Mouse (Mus musculus) lung, postnatal 0 days (tissue): ENCODE results near the gene Nfat5. TPM values are rescaled to one million over a fixed set of nuclear protein-coding genes. Genes with fewer than 3 reads are reported as not detected.
A peak's percentile ranks its signal among the peaks of the same experiment; 100 is the strongest.

ENCODE experiments used
- ATAC-seq: fragments of 200-750 bp; cut with Nextera tagmentation; 2 replicates; pipeline ENCODE4 v1.8.0; 2017; ENCODE audit warnings: moderate library complexity
- DNase-seq: peaks from one replicate; pipeline ENCODE4 v3.0.0-alpha.2; 2016; ENCODE audit warnings: low spot score
- H3K27ac ChIP-seq: fragments of 300-500 bp; sonication (generic); 2 replicates; pipeline ENCODE4 v1.5.1; 2014; ENCODE audit warnings: antibody characterized with exemption, mild to moderate bottlenecking, low read length, mixed read lengths
- H3K27me3 ChIP-seq: fragments of 300-500 bp; sonication (generic); replicated peaks from 2 replicates; pipeline ENCODE4 v1.6.1; 2014; ENCODE audit warnings: low read length, mixed read lengths; ENCODE audit not compliant: insufficient read depth
- H3K36me3 ChIP-seq: fragments of 300-500 bp; sonication (generic); 2 replicates; pipeline ENCODE4 v1.6.1; 2014; ENCODE audit warnings: low read length, mixed read lengths; ENCODE audit not compliant: insufficient read depth
- H3K4me1 ChIP-seq: fragments of 300-500 bp; sonication (generic); 2 replicates; pipeline ENCODE4 v1.6.1; 2014; ENCODE audit warnings: antibody characterized with exemption, low read depth, low read length, mixed read lengths; ENCODE audit not compliant: insufficient read depth
- H3K4me2 ChIP-seq: fragments of 300-500 bp; sonication (generic); replicated peaks from 2 replicates; pipeline ENCODE4 v1.6.1; 2014; ENCODE audit warnings: low read depth, mild to moderate bottlenecking, low read length, moderate library complexity, mixed read lengths
- H3K4me3 ChIP-seq: fragments of 300-500 bp; sonication (generic); 2 replicates; pipeline ENCODE4 v1.5.1; 2014; ENCODE audit warnings: low read depth, low read length
- H3K9ac ChIP-seq: fragments of 300-500 bp; sonication (generic); replicated peaks from 2 replicates; pipeline ENCODE4 v1.6.1; 2014; ENCODE audit warnings: low read depth, mild to moderate bottlenecking
- H3K9me3 ChIP-seq: fragments of 300-500 bp; sonication (generic); 2 replicates; pipeline ENCODE4 v1.6.1; 2016; ENCODE audit warnings: low read length, mixed read lengths
- CTCF ChIP-seq: IDR thresholded peaks from 2 replicates; pipeline ENCODE4 v1.5.1; 2016; ENCODE audit warnings: antibody characterized with exemption, mild to moderate bottlenecking
- EP300 ChIP-seq: IDR thresholded peaks from 2 replicates; pipeline ENCODE4 v1.6.1; 2016; ENCODE audit warnings: antibody characterized with exemption, mild to moderate bottlenecking, control low read depth
- WGBS: fragments of 180-500 bp; shearing (Covaris S2); extraction: QIAGEN DNeasy Blood & Tissue Kit; methylation state at CpG from one replicate; pipeline ENCODE4 v1.1.7; 2014; 5-methylcytosine and 5-hydroxymethylcytosine counted together
- polyA plus RNA-seq: library from polyadenylated mRNA; unstranded; fragments of >200 nt; fragmentation: Nextera tagmentation; extraction: Ambion mirVana; gene quantifications from 2 replicates; pipeline ENCODE4 v1.2.1, GENCODE M21; 2015

Gene Nfat5
- polyA plus RNA-seq, 1 experiment from 2014 or later: 8.8 TPM

DNA sequence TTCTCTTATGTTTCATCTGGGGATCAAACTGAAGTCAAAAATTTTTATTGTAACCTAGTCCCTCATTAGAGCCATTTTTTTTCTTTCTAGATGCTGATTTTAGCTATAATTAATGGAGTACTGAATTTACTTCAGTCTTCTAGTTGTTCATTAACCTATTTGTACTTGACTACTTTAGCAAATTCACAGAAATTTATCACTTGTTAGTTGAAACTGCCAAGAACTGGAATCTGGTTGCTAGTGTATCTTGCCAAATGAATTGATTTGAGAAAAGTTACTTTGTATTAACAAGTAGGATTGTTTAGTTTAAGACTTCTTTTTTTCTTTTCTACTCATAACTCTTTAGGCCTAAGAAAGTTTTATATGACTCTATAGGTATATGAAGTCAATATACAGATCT lies 18.6 kb downstream of the Nfat5 start:
- H3K36me3 ChIP-seq: no peaks in the 10 kb centered on the region
- no peaks in the 10 kb centered on the region for H3K27me3 ChIP-seq
- TF ChIP-seq EP300 (no peak), CTCF (no peak)
- no peak for ATAC-seq
- no peak for DNase-seq
- H3K4me1 ChIP-seq: no peaks in the 10 kb centered on the region
- H3K27ac ChIP-seq: no peak overlapping the region
- no peak overlapping the region for H3K4me3 ChIP-seq
- no peak overlapping the region for H3K4me2 ChIP-seq
- H3K9ac ChIP-seq: no peak overlapping the region
- H3K9me3 ChIP-seq: no peaks in the 10 kb centered on the region

GRCm38 (mm10) chr8:107324142-107324541 lies 30.9 kb downstream of the Nfat5 start:
- no peaks in the 10 kb centered on the region for H3K36me3 ChIP-seq
- no peak overlapping the region for H3K9ac ChIP-seq
- no peaks in the 10 kb centered on the region for H3K9me3 ChIP-seq
- ATAC-seq (peak; percentile 79), DNase-seq (peak; percentile 91)
- no peak overlapping the region for H3K27ac ChIP-seq
- H3K4me2 ChIP-seq: no peak overlapping the region
- no peak overlapping the region for H3K4me3 ChIP-seq
- TF ChIP-seq CTCF (peak; percentile 97), EP300 (no peak)
- no peaks in the 10 kb centered on the region for H3K4me1 ChIP-seq
- H3K27me3 ChIP-seq: no peaks in the 10 kb centered on the region
- 0% methylated on average over 1 of the region's 1 CpGs for WGBS

DNA sequence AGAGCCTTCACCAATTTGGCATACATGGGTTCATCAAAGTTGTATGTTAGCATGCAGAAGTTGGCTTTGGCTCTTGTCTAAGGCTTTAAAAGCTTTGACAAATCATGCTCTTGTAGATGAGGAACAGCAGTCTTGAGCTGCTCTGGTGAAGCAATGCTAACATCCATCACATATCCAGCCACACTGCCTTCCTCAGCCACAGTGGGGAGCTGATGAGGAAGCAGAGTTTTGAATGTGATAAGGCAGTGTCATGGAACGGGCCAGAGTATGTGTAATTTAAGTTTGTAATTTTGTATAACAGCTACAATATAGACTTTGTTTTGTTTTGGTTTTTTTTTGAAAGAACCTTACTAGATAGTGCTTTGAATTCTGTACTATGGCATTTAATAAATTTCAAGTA lies 36.3 kb downstream of the Nfat5 start:
- no peak for TF ChIP-seq EP300
- peak; percentile 59 for TF ChIP-seq CTCF
- no peaks in the 10 kb centered on the region for H3K9me3 ChIP-seq
- H3K4me3 ChIP-seq: no peak overlapping the region
- no peak overlapping the region for H3K27ac ChIP-seq
- H3K4me1 ChIP-seq: no peaks in the 10 kb centered on the region
- DNase-seq (peak; percentile 35), ATAC-seq (no peak)
- no peak overlapping the region for H3K4me2 ChIP-seq
- H3K36me3 ChIP-seq: no peaks in the 10 kb centered on the region
- 42% methylated on average over 1 of the region's 1 CpGs for WGBS
- no peak overlapping the region for H3K9ac ChIP-seq
- no peaks in the 10 kb centered on the region for H3K27me3 ChIP-seq

GRCm38 (mm10) chr8:107336480-107336879 lies 43.2 kb downstream of the Nfat5 start:
- H3K36me3 ChIP-seq: 0 out of 2 replicates have a peak, but pooled peaks cover 6% of the 10 kb centered on the region
- H3K27ac ChIP-seq: no peak overlapping the region
- no peak overlapping the region for H3K4me3 ChIP-seq
- no peaks in the 10 kb centered on the region for H3K27me3 ChIP-seq
- no peak overlapping the region for H3K9ac ChIP-seq
- H3K9me3 ChIP-seq: no peaks in the 10 kb centered on the region
- no peaks in the 10 kb centered on the region for H3K4me1 ChIP-seq
- H3K4me2 ChIP-seq: no peak overlapping the region
- DNase-seq: peak; percentile 61
- ATAC-seq: no peak
- TF ChIP-seq EP300: no peak
- TF ChIP-seq CTCF: no peak
- 65% methylated on average over 1 of the region's 1 CpGs for WGBS

DNA sequence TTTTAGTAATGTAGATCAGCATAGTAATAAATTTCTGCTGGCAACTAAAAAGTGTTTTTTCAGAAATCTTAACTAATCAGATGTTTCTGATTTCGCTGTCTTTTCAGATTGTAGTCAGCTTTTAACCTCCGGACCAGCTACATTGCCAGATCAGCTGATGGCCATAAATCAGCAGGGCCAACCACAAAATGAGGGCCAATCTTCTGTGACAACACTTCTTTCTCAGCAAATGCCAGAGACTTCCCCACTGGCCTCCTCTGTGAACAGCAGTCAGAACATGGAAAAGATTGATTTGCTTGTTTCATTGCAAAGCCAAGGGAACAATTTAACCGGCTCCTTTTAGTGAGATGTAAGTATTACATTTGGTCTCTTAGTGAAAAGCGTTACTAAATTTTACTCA lies 77.0 kb downstream of the Nfat5 start:
- WGBS: 81% methylated on average over 4 of the region's 4 CpGs
- H3K27me3 ChIP-seq: no peaks in the 10 kb centered on the region
- no peaks in the 10 kb centered on the region for H3K4me1 ChIP-seq

DNA sequence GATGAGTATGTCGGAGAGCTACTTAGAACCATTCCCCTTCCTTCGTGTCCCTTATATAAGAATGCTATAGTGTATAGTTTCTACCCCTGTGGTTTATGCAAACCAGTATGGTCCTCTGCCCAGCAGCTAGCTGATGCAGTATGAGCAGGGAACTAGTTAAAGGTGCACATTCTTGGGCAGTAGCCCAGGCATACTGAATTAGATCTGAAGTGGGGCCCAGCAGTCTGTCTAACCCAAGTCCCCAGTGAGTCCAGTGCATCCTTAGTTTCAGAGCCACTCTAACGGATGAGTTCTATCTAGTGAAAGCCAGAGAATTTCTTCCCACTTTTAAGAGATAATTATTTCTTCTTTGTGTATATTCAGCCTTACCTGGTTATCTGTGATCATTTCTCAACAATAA lies 84.1 kb downstream of the Nfat5 start:
- DNase-seq: no peak
- 0 out of 2 replicates have a peak, but pooled peaks cover 4% of the 10 kb centered on the region for H3K36me3 ChIP-seq
- 92% methylated on average over 3 of the region's 3 CpGs for WGBS
- H3K4me1 ChIP-seq: no peaks in the 10 kb centered on the region
- no peak overlapping the region for H3K9ac ChIP-seq
- H3K4me3 ChIP-seq: no peak overlapping the region
- no peak for ATAC-seq
- no peak overlapping the region for H3K27ac ChIP-seq
- no peak for TF ChIP-seq CTCF
- no peak for TF ChIP-seq EP300
- no peaks in the 10 kb centered on the region for H3K27me3 ChIP-seq
- H3K4me2 ChIP-seq: no peak overlapping the region
- H3K9me3 ChIP-seq: no peaks in the 10 kb centered on the region

More for the DNA sequence above, 77.0 kb downstream of the Nfat5 start:
- DNase-seq (no peak), ATAC-seq (no peak)
- H3K27ac ChIP-seq: no peak overlapping the region
- H3K36me3 ChIP-seq: peaks cover 39% of the 10 kb centered on the region
- H3K9me3 ChIP-seq: no peaks in the 10 kb centered on the region
- H3K4me3 ChIP-seq: no peak overlapping the region
- no peak overlapping the region for H3K4me2 ChIP-seq
- no peak overlapping the region for H3K9ac ChIP-seq
- TF ChIP-seq EP300 (no peak), CTCF (no peak)

GRCm38 (mm10) chr8:107380734-107381133 lies 87.5 kb downstream of the Nfat5 start:
- H3K4me1 ChIP-seq: no peaks in the 10 kb centered on the region
- WGBS: 73% methylated on average over 8 of the region's 8 CpGs
- DNase-seq (no peak), ATAC-seq (no peak)
- no peaks in the 10 kb centered on the region for H3K9me3 ChIP-seq
- H3K27ac ChIP-seq: no peak overlapping the region
- no peak overlapping the region for H3K9ac ChIP-seq
- no peak overlapping the region for H3K4me3 ChIP-seq
- no peak overlapping the region for H3K4me2 ChIP-seq
- TF ChIP-seq CTCF: no peak
- TF ChIP-seq EP300: no peak
- no peaks in the 10 kb centered on the region for H3K27me3 ChIP-seq
- H3K36me3 ChIP-seq: 0 out of 2 replicates have a peak, but pooled peaks cover 4% of the 10 kb centered on the region
